Mouse (Mus musculus) right cerebral cortex, postnatal 14 days (tissue): ENCODE measurements around the gene Orc3.
A peak's percentile ranks its signal among the peaks of the same experiment; 100 is the strongest.

ENCODE experiments used
- DNase-seq: peaks from one replicate; pipeline ENCODE4 v3.0.0; 2022

The Orc3 gene

DNA sequence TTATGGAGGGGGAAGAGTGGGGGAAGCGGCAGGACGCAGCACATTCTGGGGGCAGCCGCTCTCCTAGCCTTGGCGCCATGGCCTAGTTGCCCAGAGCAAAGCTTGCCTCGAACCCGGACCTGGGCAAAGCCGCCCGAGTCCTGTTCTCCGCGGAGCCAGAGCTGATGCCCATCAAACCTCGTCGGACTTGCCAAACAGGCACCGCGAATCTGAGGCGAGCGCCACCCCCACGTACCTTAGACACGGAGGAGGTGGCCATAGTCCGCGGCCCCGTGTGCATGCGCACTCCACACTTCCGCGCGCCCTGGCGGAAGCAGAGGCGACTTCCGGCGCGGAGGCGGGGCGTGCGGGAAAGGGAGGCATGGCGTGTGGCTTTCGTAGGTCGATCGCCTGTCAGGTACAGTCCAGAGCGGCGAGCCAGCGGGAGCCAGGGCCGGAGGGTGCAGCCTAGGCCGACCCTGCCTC, at the start of gene Orc3, which contains the start of gene Rars2:
Orc3 (minus strand) TSS at position 315 of the 465 bp plus-strand sequence.
Rars2 (plus strand) TSS at position 328 of the 465 bp plus-strand sequence.
- peak; percentile 92 for DNase-seq

DNA sequence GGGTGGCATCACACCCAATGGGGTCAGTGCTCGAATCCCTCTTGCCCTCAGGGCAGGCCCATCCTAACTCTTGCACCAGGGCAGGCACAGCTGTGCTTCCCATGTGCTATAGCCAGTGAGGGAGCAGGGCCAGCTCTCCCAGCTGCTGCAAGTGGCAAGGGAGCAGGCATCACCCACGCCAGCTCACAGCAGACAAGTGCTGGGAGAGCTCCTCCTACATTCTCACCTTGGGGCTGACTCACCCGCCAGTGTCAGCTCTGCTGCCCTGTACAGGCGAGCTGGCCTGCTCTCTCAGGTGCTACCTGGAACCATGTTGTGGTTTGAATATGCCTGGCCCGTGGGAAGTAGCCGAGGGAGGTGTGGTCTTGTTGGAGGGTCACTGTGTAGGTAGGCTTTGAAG, 47.2 kb upstream of the Orc3 start:
- DNase-seq, result no peak

DNA sequence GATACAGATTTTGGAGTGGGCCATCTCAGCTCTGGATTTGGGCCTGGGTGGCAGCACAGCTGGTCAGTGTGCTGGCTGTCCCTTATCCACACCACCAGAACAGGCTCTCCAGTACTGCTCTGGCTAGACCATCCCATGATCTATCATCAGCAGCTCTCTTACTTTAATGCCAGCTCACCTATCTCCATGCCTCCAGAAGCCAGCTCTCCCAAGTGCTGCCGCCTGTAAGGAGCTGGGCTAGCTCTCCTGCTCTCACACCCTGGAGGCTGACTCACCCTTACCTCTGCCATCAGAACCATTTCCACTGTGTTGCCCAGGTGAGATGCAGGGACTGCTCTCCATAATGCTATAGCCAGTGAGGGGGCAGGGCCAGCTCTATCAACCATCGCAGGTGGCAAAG, 46.8 kb upstream of the Orc3 start:
- no peak for DNase-seq

DNA sequence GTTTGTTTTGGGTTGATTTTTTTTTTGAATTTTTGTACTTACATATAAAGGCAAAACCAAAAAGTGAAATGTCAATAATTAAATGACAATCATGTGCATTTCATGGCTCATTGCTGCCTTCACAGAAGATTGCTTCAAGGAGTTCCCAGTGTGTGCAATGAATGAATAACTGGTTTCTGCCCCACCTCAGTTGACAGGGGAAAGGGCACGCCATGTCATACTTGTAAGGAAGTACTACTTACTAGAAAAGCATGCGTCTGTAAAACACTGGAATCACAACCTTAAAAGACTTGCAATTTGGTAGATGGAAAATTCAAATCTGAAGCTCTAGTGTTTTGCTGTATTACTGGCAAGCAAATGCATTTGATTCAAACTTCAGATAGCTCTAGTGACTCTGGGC, 44.3 kb upstream of the Orc3 start:
- DNase-seq, result no peak

DNA sequence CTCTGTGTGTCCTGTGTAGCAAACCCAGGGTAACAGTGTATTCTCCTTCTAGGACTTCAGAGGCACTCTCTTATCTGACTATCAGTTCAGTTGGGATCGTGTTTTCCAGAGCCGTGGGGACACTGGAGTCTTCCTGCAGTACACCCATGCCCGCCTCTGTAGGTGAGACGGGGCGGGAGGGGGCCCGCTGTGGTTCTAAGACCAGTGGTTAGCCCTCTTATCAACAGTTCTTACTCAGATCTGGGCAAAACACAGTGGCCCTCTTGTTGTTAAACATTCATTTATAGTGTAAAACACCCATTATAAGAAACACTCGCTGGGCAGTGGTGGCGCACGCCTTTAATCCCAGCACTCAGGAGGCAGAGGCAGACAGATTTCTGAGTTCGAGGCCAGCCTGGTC, 41.4 kb upstream of the Orc3 start:
- no peak for DNase-seq

DNA sequence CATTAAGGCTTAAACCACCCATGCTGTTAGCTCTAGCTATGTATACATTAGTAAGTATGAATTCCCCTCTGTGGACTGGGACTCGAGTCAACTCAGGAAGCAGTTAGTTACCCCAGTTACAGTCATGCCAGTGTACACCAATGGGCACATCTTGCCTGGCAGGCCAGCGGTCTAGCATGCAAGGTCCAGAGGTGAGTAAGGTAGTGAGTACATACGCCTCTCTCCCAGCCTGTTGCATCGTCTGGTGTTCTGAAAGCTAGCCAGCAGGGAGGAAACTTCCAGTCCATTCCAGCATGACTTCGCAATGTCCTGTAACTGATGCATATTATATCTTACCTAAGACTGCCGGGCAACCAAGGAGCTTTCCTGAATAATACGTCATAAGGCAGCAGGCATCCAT, 38.4 kb upstream of the Orc3 start:
- no peak for DNase-seq

DNA sequence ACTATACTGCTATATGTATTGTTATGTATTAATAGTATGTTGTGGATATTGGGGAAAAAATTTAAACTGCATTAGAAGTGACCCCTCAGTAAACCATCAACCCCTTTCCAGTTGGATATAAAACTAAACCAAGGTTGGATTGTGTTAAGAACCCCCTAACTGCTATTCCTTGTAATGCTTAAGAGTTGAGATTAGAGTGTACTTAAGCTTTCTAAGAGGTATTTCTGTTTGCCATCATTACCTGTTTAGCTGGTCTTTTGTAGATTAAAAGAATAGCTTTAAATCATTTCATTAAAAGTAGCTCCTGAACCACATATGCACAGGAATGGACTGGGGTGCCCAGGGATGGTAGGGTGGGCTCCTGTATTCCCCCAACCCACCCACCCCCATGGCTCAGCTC, 30.0 kb upstream of the Orc3 start:
- DNase-seq, result no peak

DNA sequence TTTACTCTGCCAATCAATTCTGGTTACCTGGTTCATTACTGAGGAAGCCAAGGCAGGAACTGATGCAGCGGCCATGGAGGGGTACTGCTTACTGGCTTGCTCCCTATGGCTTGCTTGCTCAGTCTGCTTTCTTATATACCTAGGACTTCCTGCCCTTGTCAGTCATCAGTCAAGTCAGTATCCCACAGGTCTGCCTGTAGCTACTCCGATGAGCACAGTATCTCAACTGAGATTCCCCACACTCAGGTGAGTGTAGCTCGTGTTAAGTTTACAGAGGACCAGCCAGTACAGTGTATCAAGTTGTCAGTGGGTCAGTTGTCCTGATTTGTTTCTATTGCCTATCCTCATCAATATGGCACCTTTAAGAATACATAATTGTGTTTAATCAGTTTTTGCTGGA, 26.0 kb upstream of the Orc3 start:
- DNase-seq, result no peak

DNA sequence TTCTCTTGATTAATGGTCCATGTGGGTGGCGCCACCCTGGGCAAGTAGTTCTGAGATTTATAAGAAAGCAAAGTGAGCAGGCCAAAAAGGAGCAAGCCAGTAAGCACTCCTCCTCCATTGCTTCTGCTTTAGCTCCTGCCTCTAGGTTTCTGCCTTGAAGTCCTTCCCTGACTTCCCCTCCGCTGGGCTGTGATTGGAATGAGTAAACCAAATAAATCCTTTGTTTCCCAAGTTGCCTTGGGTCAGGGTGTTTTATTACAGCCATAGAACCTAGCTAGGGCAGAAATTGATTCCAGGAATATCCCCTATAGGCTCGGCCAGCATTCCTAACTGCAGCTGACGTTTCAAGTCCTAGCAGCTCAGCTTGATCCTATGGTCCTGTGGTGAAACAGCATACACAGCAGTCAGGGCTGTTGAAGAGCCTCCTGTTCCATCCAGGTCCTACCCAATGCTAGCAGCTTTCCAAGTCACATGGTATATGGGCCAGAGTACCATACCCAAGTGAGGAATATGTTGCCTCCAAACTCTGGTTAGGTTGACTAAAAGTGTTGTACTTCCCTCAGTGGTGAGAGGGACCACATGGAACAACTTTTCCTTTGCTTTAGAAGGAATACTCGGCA, 25.1 kb upstream of the Orc3 start:
- DNase-seq, result no peak

DNA sequence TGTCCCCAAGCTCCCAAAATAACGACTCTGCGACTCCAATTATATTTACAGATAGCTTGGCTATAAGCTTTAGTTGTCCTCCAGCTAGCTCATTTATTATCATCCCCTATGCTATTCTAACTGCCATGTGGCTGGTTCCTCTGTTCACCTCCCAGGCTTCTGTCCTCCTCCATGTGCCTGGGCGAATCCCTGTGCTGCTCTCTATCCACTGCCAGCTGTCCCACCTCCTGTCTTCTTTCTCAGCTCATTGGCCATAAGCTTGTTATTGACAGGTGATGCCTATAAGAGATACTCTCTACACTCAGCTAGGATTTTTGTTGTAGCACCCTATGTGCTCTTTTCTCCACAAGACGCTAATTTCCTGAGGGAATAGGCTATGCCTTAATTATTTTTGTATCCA, 23.1 kb upstream of the Orc3 start:
- no peak for DNase-seq

DNA sequence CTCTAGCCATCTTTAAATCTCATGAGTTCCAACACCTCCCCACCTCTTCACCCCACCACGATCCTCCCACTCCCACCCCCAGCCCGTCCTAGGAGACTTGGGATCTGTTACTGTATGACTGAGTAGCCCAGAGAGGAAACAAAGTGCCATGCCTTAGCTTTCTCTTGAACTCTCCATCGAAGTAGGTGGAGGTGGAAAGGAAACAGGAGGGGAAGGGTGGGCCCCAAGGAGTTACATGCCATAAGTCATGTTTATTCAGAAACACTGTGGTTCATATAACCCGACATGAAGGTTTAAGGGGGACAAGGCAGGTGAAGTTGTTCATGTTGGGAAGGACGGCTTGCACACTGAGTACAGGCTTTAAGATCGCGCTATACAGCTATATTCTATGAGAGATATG, 22.6 kb upstream of the Orc3 start:
- DNase-seq, result no peak

DNA sequence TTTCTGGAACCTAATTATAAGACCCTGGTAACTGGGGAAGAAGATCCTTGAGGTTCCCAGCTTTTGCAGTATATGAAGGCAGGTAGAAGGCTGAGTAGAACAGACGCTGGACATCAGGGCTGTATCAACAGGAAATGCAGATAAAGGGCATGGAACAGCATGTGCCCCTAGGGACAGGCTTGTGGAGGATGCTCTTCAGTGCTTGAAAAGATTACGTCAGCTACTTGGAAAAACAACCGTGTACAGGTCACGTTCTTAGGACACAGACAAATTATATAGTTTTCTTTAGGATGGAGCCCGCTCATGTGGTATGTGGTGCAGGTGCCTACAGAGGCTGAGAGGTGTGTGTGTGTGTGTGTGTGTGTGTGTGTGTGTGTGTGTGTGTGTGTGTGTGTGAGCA, 21.3 kb upstream of the Orc3 start:
- no peak for DNase-seq

DNA sequence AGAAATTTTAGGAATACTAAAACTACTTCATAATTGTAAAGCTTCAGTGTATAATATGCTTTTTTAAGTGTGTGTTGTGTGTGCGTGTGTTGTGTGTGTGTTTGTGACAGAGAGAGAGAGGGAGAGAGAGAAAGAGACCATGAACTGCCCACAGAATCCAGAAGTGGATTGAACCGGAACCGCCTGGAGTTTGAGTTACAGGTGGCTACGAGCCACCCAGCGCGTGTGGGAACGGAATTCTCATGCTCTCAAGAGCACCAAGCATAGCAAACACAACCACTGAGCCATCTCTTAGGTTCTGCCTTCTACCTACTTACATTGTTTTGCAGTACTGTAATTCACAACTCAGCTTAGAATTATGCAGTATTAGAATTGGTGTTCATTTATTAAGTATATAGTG, 19.4 kb upstream of the Orc3 start:
- no peak for DNase-seq

DNA sequence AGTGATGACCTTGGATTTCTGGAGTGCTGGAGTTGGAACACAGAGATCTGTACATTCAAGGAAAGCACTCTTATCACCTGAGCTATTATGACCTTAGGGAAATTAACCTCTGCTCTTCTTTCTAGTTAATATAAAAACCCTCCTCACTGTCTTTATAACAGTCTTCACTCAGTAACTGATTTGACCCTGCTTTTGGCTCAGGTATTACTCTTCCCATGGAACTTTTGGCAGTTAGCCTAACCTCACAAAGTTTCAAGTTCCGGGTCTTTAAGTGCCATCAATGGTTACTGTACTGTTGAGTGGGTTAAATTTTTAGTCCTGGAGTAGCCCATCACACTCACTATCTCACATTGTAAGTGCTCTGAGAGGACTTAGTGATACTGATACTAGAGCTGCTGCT, 15.2 kb upstream of the Orc3 start:
- no peak for DNase-seq

DNA sequence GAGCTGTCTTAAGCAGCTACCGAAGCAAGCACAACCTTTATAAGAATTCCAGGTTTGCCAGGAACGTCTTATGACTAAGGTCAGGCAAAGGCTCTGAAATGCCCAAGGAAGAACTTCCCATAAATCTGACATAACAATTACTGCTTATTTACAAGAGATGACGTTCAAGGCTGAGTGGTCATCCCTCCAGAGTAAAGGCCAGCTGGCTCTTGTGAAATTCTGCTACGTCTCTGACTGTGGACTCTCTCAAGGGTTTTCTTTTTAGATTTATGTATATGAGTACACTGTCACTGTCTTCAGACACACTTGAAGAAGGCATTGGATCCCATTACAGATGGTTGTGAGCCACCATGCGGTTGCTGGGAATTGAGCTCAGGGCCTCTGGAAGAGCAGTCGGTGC, 11.7 kb upstream of the Orc3 start:
- no peak for DNase-seq

DNA sequence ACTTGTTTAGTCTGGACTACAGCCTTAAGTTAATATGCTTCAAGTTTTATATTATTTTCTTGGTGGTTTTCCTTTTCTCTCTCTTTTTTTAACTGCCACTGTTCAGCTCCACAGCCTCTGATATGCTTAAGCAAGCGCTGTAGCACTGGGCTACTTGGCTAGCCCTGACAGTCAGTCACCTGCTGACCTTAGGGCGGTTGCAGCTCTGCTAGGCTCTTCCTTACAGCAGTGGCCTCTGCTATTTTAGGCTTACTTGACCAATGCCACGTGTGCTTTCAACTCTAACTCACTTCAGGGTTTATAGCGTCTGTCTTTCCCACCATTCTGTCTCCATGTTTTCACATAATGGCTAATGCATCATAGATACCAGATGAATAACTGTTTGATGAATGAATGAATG, 10.8 kb upstream of the Orc3 start:
- DNase-seq, result no peak

DNA sequence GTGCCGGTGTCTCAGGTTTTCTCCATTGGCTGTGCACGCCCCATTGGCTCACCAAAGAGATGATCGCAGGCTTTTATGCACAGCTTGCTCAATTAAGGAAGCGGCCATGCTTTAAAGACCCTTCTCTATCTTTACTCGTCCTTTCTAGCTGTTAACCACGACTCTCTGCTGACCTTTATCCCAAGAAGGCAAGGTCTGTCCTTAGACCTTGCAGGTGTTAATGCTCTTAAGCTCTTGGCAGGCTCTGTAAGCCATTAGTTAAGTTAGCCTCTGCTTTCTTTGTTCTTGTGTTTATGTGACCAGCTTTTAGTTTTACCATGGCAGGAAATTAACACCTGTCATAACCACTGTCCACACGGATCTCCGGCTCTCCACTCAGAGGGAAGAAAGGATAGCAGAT, 1.4 kb upstream of the Orc3 start:
- DNase-seq, result no peak

DNA sequence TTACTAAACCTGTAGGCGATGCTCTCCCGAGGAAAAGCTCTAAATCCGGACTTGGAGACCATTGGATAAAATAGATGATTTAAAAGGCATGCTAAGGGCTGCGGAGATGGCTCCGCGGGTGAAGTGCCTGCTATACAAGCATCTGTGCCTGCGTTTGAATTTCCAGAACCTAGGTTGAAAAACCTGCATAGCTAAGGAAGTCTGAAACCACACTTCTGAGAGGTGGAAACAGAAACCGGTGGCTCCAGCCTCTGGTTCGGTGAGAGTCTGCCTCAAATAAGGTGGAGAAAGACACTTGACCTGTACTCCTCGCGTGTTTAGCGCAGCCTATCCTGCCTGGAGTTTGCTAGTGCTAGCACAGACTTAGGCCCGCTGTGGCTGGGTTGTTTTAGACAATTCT, 559 bp upstream of the Orc3 start:
- peak; percentile 8 for DNase-seq

DNA sequence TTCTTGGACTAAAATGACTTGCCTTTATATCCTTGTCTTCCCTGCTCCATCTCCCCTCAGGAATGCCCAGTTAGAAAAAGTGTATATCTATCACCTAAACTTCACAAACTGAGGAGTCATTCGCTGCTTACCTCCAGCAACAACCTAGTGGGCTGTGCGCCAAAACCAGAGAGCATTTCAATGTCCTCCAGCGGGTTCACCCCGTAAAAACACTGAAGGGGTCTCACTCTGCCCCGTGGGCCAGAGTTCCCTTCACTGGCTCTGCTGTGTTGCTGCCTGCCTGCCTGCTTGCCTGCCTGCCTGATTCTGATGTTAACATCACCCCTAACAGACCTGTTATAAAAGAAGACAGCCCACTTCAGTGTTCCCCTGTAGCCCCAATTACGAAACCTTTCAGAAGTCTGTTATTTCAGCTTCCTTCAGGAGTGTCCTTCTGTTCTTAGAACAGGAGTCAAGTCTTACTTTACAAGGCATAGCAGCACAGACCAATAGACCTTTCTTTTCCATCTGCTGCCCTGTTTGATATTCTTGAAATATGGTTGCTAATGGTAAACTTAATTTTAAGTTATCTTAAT, 1.1 kb downstream of the Orc3 start:
- peak; percentile 24 for DNase-seq

DNA sequence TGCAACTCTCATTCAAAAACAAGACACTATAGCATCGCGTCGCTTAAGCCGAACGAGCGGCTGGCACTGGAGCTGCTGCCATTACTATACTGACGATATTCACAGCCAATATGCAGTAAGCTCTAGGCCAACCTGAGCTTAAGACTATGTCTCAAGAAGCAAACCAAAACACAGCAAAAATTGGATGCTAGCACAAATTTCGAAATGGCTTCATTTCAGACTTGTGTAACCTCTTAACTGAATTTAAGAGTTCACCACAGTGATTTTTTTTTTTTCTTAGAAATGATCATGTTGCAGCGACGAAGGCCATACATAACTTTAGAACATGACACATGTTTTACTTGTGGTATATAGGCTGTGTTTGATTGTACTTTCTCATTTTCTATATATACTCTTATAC, 8.1 kb downstream of the Orc3 start:
- no peak for DNase-seq

DNA sequence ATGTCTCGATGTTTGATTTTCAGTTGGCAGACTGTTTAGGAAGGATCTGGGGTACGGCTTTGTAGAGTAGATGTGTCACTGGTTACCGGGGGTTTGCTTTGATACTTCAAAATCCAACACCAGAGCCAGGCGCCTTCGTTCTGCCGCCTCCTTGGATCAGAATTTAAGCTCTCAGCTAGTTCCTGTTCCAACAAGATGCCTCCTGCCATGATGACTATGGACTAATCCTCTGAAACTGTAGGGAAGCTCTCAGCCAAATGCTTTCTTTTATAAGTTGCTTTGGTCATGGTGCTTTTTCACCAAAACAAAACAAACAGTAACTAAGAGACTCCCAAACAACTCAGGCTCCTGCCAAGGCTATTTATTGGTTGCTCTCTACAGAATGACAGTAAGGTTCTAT, 11.6 kb downstream of the Orc3 start:
- DNase-seq, result no peak

DNA sequence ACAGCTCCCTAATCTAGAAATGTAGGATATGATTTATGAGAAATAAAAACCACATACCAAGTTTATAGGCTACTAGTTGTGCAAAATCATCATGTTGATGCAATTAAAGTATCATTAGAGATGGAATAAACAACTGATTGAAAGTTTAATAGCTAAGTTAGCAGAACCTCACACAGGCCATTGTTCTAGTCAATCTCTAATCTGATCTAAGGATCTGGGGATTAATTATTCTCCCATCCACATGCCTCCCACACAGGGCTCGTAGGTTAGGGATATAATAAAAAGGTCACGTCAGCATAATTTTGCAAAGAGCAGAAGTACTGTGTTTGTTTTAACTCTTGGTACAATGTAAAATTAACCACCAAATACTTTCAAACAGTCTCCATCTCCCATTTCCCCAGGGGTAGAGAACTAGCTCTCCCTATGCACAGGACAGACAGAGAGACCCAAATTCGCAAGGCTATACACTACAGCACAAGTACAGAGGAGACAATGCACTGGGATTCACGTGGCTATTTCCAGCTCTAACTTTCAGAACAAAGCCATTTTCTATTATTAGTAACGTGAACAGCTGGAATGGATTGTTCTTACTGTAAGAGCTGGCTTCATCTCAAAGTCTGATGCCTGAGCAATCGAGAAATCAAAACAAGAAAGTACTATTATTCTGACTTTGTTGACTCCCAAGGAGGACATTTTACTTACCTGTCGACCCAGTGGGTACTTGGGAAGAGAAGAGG, 29.7 kb downstream of the Orc3 start:
- DNase-seq, result no peak

DNA sequence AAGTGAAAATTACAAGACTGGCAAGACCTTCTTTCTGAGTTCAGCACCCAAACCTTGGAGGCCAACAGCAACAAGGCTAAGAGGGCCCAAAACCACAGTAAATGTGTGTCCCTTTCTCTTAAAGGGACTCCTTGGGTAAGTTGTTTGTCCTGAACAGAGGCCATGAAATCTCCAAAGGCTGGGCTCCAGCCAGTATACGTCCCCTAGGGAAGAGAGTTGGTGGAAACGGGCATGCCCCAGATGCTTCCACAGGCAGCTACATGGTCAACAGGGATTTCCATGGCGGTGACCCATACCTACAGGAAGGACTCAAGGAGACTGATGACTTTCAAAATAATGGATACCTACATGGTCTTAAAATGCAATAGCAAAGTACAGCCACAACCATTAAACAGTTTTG, 31.3 kb downstream of the Orc3 start:
- DNase-seq, result no peak

DNA sequence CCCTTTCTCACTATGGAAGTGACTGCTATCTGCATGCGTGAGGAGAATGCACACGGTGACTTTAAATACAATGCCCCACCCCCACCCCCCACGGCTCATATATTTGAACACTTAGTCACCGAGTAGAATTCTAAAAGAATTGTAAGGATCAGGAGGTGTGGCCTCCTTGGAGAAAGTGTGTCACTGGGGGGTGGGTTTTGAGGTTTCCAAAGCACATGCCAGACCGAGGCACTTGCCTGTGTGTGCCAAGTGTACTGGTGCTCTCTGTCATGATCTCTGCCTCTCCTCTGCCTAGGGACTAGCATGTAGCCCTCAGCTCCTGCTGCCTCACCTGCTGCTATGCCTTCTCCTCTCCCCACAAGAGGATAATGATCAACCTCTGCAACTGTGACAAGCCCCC, 32.3 kb downstream of the Orc3 start:
- DNase-seq, result no peak

DNA sequence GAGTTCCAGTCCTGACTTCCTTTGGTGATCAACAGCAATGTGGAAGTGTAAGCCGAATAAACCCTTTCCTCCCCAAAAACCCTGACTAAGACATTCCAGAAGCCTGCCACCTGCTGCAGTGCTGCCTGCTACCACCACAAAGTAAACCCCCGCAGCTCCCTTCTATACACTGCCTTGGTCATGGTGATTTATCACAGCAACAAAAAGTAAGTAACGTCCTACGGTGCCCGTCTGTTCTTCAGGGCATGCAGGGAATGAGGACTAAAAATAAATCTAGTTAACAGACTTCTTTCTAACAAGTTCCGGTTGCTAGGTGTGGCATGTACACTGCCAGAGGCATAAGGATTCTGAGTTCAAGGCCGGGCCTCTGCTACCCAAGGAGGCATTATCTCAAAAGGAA, 32.8 kb downstream of the Orc3 start:
- no peak for DNase-seq
